Mouse (Mus musculus): ENCODE measurements around the gene 1810062G17Rik. TPM values are rescaled to one million over a fixed set of nuclear protein-coding genes. Genes with fewer than 3 reads are reported as not detected.

The 1810062G17Rik gene
- total and polyA plus RNA-seq, 3 experiments: 1.0 to 2.3 TPM; not detected in 1

DNA sequence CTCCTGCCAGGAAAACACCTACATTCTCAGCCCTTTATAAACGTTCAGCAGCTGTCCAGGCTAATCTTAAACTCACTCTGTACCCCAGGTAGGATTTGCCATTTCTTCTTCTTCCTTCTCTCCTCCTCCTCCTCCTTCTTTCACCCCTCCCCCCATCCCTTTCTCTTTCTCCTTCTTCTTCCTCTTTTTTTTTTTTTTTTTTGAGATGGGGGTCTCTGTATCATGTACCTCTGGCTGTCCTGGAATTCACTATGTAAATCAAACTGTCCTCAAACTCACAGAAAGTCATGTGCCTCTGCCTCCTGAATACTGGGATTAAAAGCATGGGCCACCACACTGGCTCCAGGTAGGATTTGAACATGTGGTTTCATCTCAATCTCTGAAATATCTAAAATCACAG lies 13.4 kb upstream of the 1810062G17Rik start:
- DNase-seq (ENCODE audit: low read depth, low spot score): no peak
- Histone ChIP-seq H3K79me2 (ENCODE audit: control insufficient read depth, insufficient read depth, low read length, poor library complexity) (no peaks in the 10 kb centered on the region), H3K4me3 (ENCODE audit: control insufficient read depth in 1 of 2, insufficient read depth in 1 of 2, low read depth in 2 of 2, low read length in 2 of 2) (no peak overlapping the region), H3K9me3 (replicated peaks; ENCODE audit: insufficient read depth, low read length) (no peaks in the 10 kb centered on the region), H3K27me3 (ENCODE audit: control insufficient read depth in 1 of 2, insufficient read depth in 2 of 2, low read length in 2 of 2) (no peaks in the 10 kb centered on the region), H3K4me1 (ENCODE audit: control insufficient read depth in 1 of 2, insufficient read depth in 2 of 2, low read length in 2 of 2) (peaks cover 0 to 11% of the 10 kb centered on the region in 2 experiments; a peak in 2 of 4 replicates), H3K27ac (ENCODE audit: control insufficient read depth, low read depth, low read length) (no peak overlapping the region), H3K36me3 (ENCODE audit: control insufficient read depth in 1 of 2, insufficient read depth in 2 of 2, low read length in 2 of 2) (peaks cover 0 to 5% of the 10 kb centered on the region in 2 experiments; a peak in 3 of 4 replicates), H3K9ac (ENCODE audit: control insufficient read depth, low read depth, low read length, poor library complexity, severe bottlenecking) (no peak overlapping the region)
- TF ChIP-seq ZNF384 (IDR thresholded peaks at IDR 0.05; ENCODE audit: low read depth, low read length) (peak; percentile 66), BHLHE40 (IDR thresholded peaks at IDR 0.05; ENCODE audit: borderline replicate concordance, low read depth, low read length) (no peak), ZMIZ1 (IDR thresholded peaks at IDR 0.05; ENCODE audit: low read depth, low read length) (no peak)

DNA sequence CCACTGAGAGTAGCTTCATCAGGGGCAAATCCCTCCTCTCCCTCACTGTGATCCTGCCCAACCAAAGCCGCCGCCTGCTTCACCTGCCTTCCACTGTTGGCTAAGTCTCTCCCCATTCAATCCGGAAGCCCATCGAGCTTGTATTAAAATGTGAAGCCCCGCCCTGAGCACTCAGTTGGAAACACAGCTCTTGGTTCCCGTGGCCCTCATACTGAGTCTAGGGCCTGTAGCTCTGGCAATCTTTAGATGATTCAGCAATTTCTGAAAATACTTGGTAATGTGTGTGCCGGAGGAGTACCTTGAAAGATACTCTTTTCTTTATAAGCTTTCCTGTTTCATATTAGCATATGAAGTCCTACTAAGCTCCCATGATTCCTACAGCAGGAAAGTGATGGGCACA lies 10.2 kb upstream of the 1810062G17Rik start:
- H3K4me3 ChIP-seq (ENCODE audit: control insufficient read depth in 1 of 2, insufficient read depth in 1 of 2, low read depth in 2 of 2, low read length in 2 of 2): no peak overlapping the region
- peaks cover 0 to 20% of the 10 kb centered on the region in 2 experiments; a peak in 3 of 4 replicates for H3K4me1 ChIP-seq (ENCODE audit: control insufficient read depth in 1 of 2, insufficient read depth in 2 of 2, low read length in 2 of 2)
- no peak overlapping the region for H3K9ac ChIP-seq (ENCODE audit: control insufficient read depth, low read depth, low read length, poor library complexity, severe bottlenecking)
- H3K79me2 ChIP-seq (ENCODE audit: control insufficient read depth, insufficient read depth, low read length, poor library complexity): no peaks in the 10 kb centered on the region
- H3K36me3 ChIP-seq (ENCODE audit: control insufficient read depth in 1 of 2, insufficient read depth in 2 of 2, low read length in 2 of 2): peaks cover 0 to 10% of the 10 kb centered on the region in 2 experiments; a peak in 3 of 4 replicates
- peak; percentile 15 for DNase-seq (ENCODE audit: low read depth, low spot score)
- TF ChIP-seq USF1 (IDR thresholded peaks at IDR 0.05; ENCODE audit: low read depth, low read length) (no peak), ZC3H11A (IDR thresholded peaks at IDR 0.05; ENCODE audit: low read depth, low read length) (no peak), RCOR1 (IDR thresholded peaks at IDR 0.05; ENCODE audit: low read depth, low read length) (no peak), MAZ (IDR thresholded peaks at IDR 0.05; ENCODE audit: low read depth, low read length) (no peak), EP300 (IDR thresholded peaks at IDR 0.05; ENCODE audit: low read depth in 1 of 2, low read length in 2 of 2) (no peak), JUND (IDR thresholded peaks at IDR 0.05; ENCODE audit: low read depth, low read length) (no peak), KAT2A (conservative IDR thresholded peaks at IDR 0.05; ENCODE audit: low read depth, low read length) (no peak), NRF1 (IDR thresholded peaks at IDR 0.05; ENCODE audit: insufficient read depth, low read depth, low read length, poor library complexity, severe bottlenecking) (no peak), POLR2A (IDR thresholded peaks at IDR 0.05; ENCODE audit: control insufficient read depth in 1 of 2, insufficient read depth in 1 of 2, low read depth in 1 of 2, low read length in 2 of 2, poor library complexity in 1 of 2) (no peak), MYC (IDR thresholded peaks at IDR 0.05; ENCODE audit: low read depth, low read length) (no peak), ZKSCAN1 (IDR thresholded peaks at IDR 0.05; ENCODE audit: low read depth, low read length) (no peak), CHD2 (IDR thresholded peaks at IDR 0.05; ENCODE audit: low read length) (no peak), BHLHE40 (IDR thresholded peaks at IDR 0.05; ENCODE audit: borderline replicate concordance, low read depth, low read length) (no peak)
- no peaks in the 10 kb centered on the region for H3K27me3 ChIP-seq (ENCODE audit: control insufficient read depth in 1 of 2, insufficient read depth in 2 of 2, low read length in 2 of 2)
- no peaks in the 10 kb centered on the region for H3K9me3 ChIP-seq (replicated peaks; ENCODE audit: insufficient read depth, low read length)
- no peak overlapping the region for H3K27ac ChIP-seq (ENCODE audit: control insufficient read depth, low read depth, low read length)

Measured in MEL (cell line).